In genomic region chrX:10994910-10995309, GRCm38 (mm10) we compare ENCODE assay signal across 24 mouse cellular contexts.
"Had no signal": no experiment of that assay in that cellular context is flagged by ENCODE, and none has a peak within 500 bp of the region (broad histone marks: within the 10 kb centered on the region; RNA-seq: fewer than 3 reads in every experiment).

No protein-coding gene starts in this region.

- DNase-seq: cerebellum, adult 9-10 months; cerebellum, adult 9-11 months; cerebellum, postnatal 10 days; cerebellum, postnatal 36 days; embryo, embryonic 11 days; forebrain, postnatal 0 days; gastrocnemius, adult 2 months; gastrocnemius, postnatal 10 days; gastrocnemius, postnatal 14 days; gastrocnemius, postnatal 25 days; gastrocnemius, postnatal 36 days; heart, adult 11 months; heart, adult 18-20 months; heart, adult 2 months had no signal

- H3K4me2 ChIP-seq: embryonic facial prominence, embryonic 12.5 days; embryonic facial prominence, embryonic 13.5 days; embryonic facial prominence, embryonic 15.5 days; forebrain, embryonic 12.5 days; forebrain, embryonic 13.5 days; forebrain, embryonic 15.5 days had no signal

- H3K4me3 ChIP-seq: embryonic facial prominence, embryonic 10.5 days; embryonic facial prominence, embryonic 12.5 days; embryonic facial prominence, embryonic 13.5 days; embryonic facial prominence, embryonic 15.5 days; erythroblast, embryonic 14.5 days; forebrain, embryonic 10.5 days; forebrain, embryonic 12.5 days; forebrain, embryonic 13.5 days; forebrain, embryonic 15.5 days; gastrocnemius, adult 2 months; heart, adult 2 months; heart, embryonic 10.5 days had no signal

- H3K36me3 ChIP-seq: embryonic facial prominence, embryonic 10.5 days; embryonic facial prominence, embryonic 12.5 days; embryonic facial prominence, embryonic 13.5 days; embryonic facial prominence, embryonic 15.5 days; forebrain, embryonic 10.5 days; forebrain, embryonic 12.5 days; forebrain, embryonic 15.5 days; heart, embryonic 10.5 days had no signal

- H3K27me3 ChIP-seq: embryonic facial prominence, embryonic 12.5 days; forebrain, embryonic 13.5 days; forebrain, embryonic 15.5 days had no signal
